ENCODE assay signal across 29 mouse cellular contexts in the genomic region with DNA sequence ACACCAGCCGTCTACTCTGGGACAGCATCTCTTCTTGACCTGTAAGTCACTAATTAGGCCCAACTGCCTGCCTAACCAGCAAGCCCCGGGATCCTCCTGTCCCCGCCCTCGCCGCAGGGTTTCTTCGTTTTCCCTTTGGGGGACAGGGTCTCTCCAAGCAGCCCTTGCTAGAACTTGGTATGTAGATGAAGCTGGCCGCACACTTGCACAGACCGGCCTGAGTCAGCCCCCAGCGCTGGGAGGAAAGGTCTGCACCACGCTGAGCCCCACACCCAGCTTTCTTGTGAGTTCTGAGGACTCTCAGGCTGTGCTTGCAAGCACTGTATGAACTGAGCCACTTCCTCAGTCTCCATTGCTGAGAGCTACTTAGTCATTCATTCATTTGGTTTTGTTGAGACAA. TPM values are rescaled to one million over a fixed set of nuclear protein-coding genes. Genes with fewer than 3 reads are reported as not detected.
DNase-seq lines count a peak whose midpoint lies in the region; ATAC-seq lines count a peak whose summit lies in the region.
"Had no signal": no experiment of that assay in that cellular context is flagged by ENCODE, and none has a peak within 500 bp of the region (broad histone marks: within the 10 kb centered on the region; RNA-seq: fewer than 3 reads in every experiment).

No protein-coding gene starts in this region.

- 89% methylated on average over 10 of the region's 10 CpGs for WGBS in forebrain, embryonic 15.5 days
- 90% methylated on average over 10 of the region's 10 CpGs for WGBS in forebrain, embryonic 14.5 days
- WGBS in liver, embryonic 12.5 days (ENCODE audit: insufficient replicate concordance): 90% methylated on average over 10 of the region's 10 CpGs
- 93% methylated on average over 10 of the region's 10 CpGs for WGBS in midbrain, embryonic 14.5 days
- 93% methylated on average over 10 of the region's 10 CpGs for WGBS in midbrain, embryonic 10.5 days

- peaks cover 19% of the 10 kb centered on the region for H3K4me1 ChIP-seq in forebrain, embryonic 15.5 days
- peaks cover 9% of the 10 kb centered on the region; the same call in 1 of the 2 replicates for H3K4me1 ChIP-seq in forebrain, embryonic 14.5 days (ENCODE audit: control insufficient read depth, insufficient read depth, low read length)
- peaks cover 48% of the 10 kb centered on the region for H3K4me1 ChIP-seq in liver, embryonic 12.5 days
- H3K4me1 ChIP-seq in midbrain, embryonic 14.5 days (ENCODE audit: control insufficient read depth, insufficient read depth, low read length): peaks cover 11% of the 10 kb centered on the region
- peaks cover 21% of the 10 kb centered on the region for H3K4me1 ChIP-seq in midbrain, embryonic 10.5 days

- no peak for ATAC-seq in forebrain, embryonic 15.5 days (replicated peaks)
- no peak for ATAC-seq in forebrain, embryonic 14.5 days
- ATAC-seq in liver, embryonic 12.5 days: no peak
- ATAC-seq in midbrain, embryonic 14.5 days (ENCODE audit: low FRiP score, low TSS enrichment): no peak
- ATAC-seq: CD4-positive, CD25-positive, alpha-beta regulatory T cell, adult 4 months; hindbrain, postnatal 0 days; Patski had no signal

- no peak for DNase-seq in forebrain, embryonic 14.5 days (ENCODE audit: low spot score)
- DNase-seq in liver: no peak
- no peak for DNase-seq in midbrain, embryonic 14.5 days
- DNase-seq in midbrain, embryonic 10.5 days (ENCODE audit: low spot score): no peak
- DNase-seq in adrenal gland, adult (ENCODE audit: inconsistent age in 2 of 2, low spot score in 1 of 2): no peak
- DNase-seq: adrenal gland, postnatal 10 days; B cell, adult 2 months; cerebellum, adult 11 months; cerebellum, adult 8-10 months; cerebellum, postnatal 14 days; embryo, embryonic 11 days; gastrocnemius, postnatal 10 days; heart, adult 18-20 months; heart, postnatal 10 days; heart, postnatal 4 days had no signal

- no peak overlapping the region for H3K9ac ChIP-seq in forebrain, embryonic 15.5 days (replicated peaks)
- no peak overlapping the region for H3K9ac ChIP-seq in forebrain, embryonic 14.5 days (ENCODE audit: low read length)
- no peak overlapping the region for H3K9ac ChIP-seq in liver, embryonic 12.5 days
- no peak overlapping the region for H3K9ac ChIP-seq in midbrain, embryonic 14.5 days (replicated peaks; ENCODE audit: low read length)
- H3K9ac ChIP-seq: embryonic facial prominence, embryonic 15.5 days had no signal

- peaks cover 18% of the 10 kb centered on the region for H3K36me3 ChIP-seq in forebrain, embryonic 15.5 days
- H3K36me3 ChIP-seq in forebrain, embryonic 14.5 days (ENCODE audit: control insufficient read depth, insufficient read depth, low read length): peaks cover 25% of the 10 kb centered on the region
- H3K36me3 ChIP-seq in liver, embryonic 12.5 days: peaks cover 47% of the 10 kb centered on the region
- peaks cover 37% of the 10 kb centered on the region for H3K36me3 ChIP-seq in midbrain, embryonic 14.5 days (ENCODE audit: control insufficient read depth, insufficient read depth, low read length)
- H3K36me3 ChIP-seq in midbrain, embryonic 10.5 days: peaks cover 38% of the 10 kb centered on the region

- H3K9me3 ChIP-seq in forebrain, embryonic 15.5 days: no peaks in the 10 kb centered on the region
- H3K9me3 ChIP-seq in forebrain, embryonic 14.5 days (replicated peaks; ENCODE audit: control insufficient read depth, low read length): no peaks in the 10 kb centered on the region
- no peaks in the 10 kb centered on the region for H3K9me3 ChIP-seq in liver, embryonic 12.5 days (replicated peaks)
- H3K9me3 ChIP-seq in midbrain, embryonic 14.5 days (ENCODE audit: control insufficient read depth, low read length): no peaks in the 10 kb centered on the region
- no peaks in the 10 kb centered on the region for H3K9me3 ChIP-seq in midbrain, embryonic 10.5 days (replicated peaks)
- H3K9me3 ChIP-seq: embryonic facial prominence, embryonic 15.5 days; forebrain, embryonic 10.5 days; heart, embryonic 10.5 days; hindbrain, embryonic 13.5 days had no signal

- no peaks in the 10 kb centered on the region for H3K27me3 ChIP-seq in forebrain, embryonic 15.5 days
- H3K27me3 ChIP-seq in forebrain, embryonic 14.5 days (replicated peaks; ENCODE audit: control insufficient read depth, insufficient read depth, low read length): no peaks in the 10 kb centered on the region
- no peaks in the 10 kb centered on the region for H3K27me3 ChIP-seq in liver, embryonic 12.5 days (replicated peaks)
- H3K27me3 ChIP-seq in midbrain, embryonic 14.5 days (ENCODE audit: control insufficient read depth, insufficient read depth, low read length): no peaks in the 10 kb centered on the region
- no peaks in the 10 kb centered on the region for H3K27me3 ChIP-seq in midbrain, embryonic 10.5 days (ENCODE audit: low read depth, poor library complexity, severe bottlenecking)
- H3K27me3 ChIP-seq: embryonic facial prominence, embryonic 15.5 days; hindbrain, embryonic 13.5 days; Patski had no signal

- H3K4me3 ChIP-seq in forebrain, embryonic 15.5 days: no peak overlapping the region
- H3K4me3 ChIP-seq in forebrain, embryonic 14.5 days (ENCODE audit: low read depth, low read length): no peak overlapping the region
- no peak overlapping the region for H3K4me3 ChIP-seq in liver, embryonic 12.5 days
- no peak overlapping the region for H3K4me3 ChIP-seq in midbrain, embryonic 14.5 days (replicated peaks; ENCODE audit: low read depth, low read length)
- H3K4me3 ChIP-seq in midbrain, embryonic 10.5 days: no peak overlapping the region
- H3K4me3 ChIP-seq: embryonic facial prominence, embryonic 15.5 days had no signal

- H3K27ac ChIP-seq in forebrain, embryonic 15.5 days (replicated peaks): no peak overlapping the region
- no peak overlapping the region for H3K27ac ChIP-seq in forebrain, embryonic 14.5 days (ENCODE audit: low read depth, low read length)
- H3K27ac ChIP-seq in liver, embryonic 12.5 days: no peak overlapping the region
- H3K27ac ChIP-seq in midbrain, embryonic 14.5 days (replicated peaks; ENCODE audit: low read depth, low read length): no peak overlapping the region
- no peak overlapping the region for H3K27ac ChIP-seq in midbrain, embryonic 10.5 days (replicated peaks)
- H3K27ac ChIP-seq: embryonic facial prominence, embryonic 15.5 days; forebrain, embryonic 10.5 days; heart, embryonic 10.5 days; hindbrain, embryonic 13.5 days; hindbrain, postnatal 0 days had no signal

- H3K4me2 ChIP-seq in forebrain, embryonic 15.5 days (replicated peaks): peak overlapping the region; percentile 12; the same call in 1 of the 2 replicates
- H3K4me2 ChIP-seq in forebrain, embryonic 14.5 days (ENCODE audit: low read length): no peak overlapping the region
- peak overlapping the region; percentile 4; the same call in 1 of the 2 replicates for H3K4me2 ChIP-seq in liver, embryonic 12.5 days
- H3K4me2 ChIP-seq in midbrain, embryonic 14.5 days (ENCODE audit: low read length): peak overlapping the region; percentile 95; the same call in 1 of the 2 replicates

RNA-seq across cellular contexts. Expression of gene Gm26938, which starts 1.7 kb away (rescaled TPM):
- not detected in 2 replicates for polyA plus RNA-seq in forebrain, embryonic 15.5 days (2015; fragmentation: Nextera tagmentation; extraction: Ambion mirVana)
- polyA plus RNA-seq in forebrain, embryonic 14.5 days (2014; fragmentation: Nextera tagmentation; extraction: Ambion mirVana): not detected in 2 replicates
- not detected in 2 replicates for polyA plus RNA-seq in liver, embryonic 12.5 days (2016; fragmentation: Nextera tagmentation; extraction: Ambion mirVana)
- polyA plus RNA-seq in midbrain, embryonic 14.5 days (2014; fragmentation: Nextera tagmentation; extraction: Ambion mirVana): 0.43 and 0.62 TPM in 2 replicates
- not detected in 2 replicates for polyA plus RNA-seq in midbrain, embryonic 10.5 days (2016; fragmentation: Nextera tagmentation; extraction: Ambion mirVana)
- polyA plus RNA-seq: brain, embryonic 14.5 days; CD4-positive, CD25-positive, alpha-beta regulatory T cell, adult 4 months; embryonic facial prominence, embryonic 11.5 days; embryonic facial prominence, embryonic 15.5 days; erythroblast, embryonic 14.5 days; frontal cortex, adult 2 months; heart, embryonic 10.5 days; heart, embryonic 14.5 days; hindbrain, embryonic 13.5 days; hindbrain, postnatal 0 days; Patski had no signal

RNA-seq across cellular contexts. Expression of gene Psmg3, which starts 2.2 kb away (rescaled TPM):
- polyA plus RNA-seq in forebrain, embryonic 15.5 days (2015; fragmentation: Nextera tagmentation; extraction: Ambion mirVana): 84.5 and 89.6 TPM in 2 replicates
- 86.4 and 86.7 TPM in 2 replicates for polyA plus RNA-seq in forebrain, embryonic 14.5 days (2014; fragmentation: Nextera tagmentation; extraction: Ambion mirVana)
- 75.6 and 80.9 TPM in 2 replicates for polyA plus RNA-seq in liver, embryonic 12.5 days (2016; fragmentation: Nextera tagmentation; extraction: Ambion mirVana)
- polyA plus RNA-seq in midbrain, embryonic 14.5 days (2014; fragmentation: Nextera tagmentation; extraction: Ambion mirVana): 72.6 and 78.0 TPM in 2 replicates
- 100 and 102 TPM in 2 replicates for polyA plus RNA-seq in midbrain, embryonic 10.5 days (2016; fragmentation: Nextera tagmentation; extraction: Ambion mirVana)

RNA-seq across cellular contexts. Expression of gene Tmem184a, which starts 4.8 kb away (rescaled TPM):
- 0.06 and 0.08 TPM in 2 replicates for polyA plus RNA-seq in forebrain, embryonic 15.5 days (2015; fragmentation: Nextera tagmentation; extraction: Ambion mirVana)
- polyA plus RNA-seq in forebrain, embryonic 14.5 days (2014; fragmentation: Nextera tagmentation; extraction: Ambion mirVana): not detected in 2 replicates
- 1.6 TPM in 2 replicates for polyA plus RNA-seq in liver, embryonic 12.5 days (2016; fragmentation: Nextera tagmentation; extraction: Ambion mirVana)
- polyA plus RNA-seq in midbrain, embryonic 14.5 days (2014; fragmentation: Nextera tagmentation; extraction: Ambion mirVana): 0.08 and 0.18 TPM in 2 replicates
- polyA plus RNA-seq in midbrain, embryonic 10.5 days (2016; fragmentation: Nextera tagmentation; extraction: Ambion mirVana): 0.84 and 1.2 TPM in 2 replicates
- polyA plus RNA-seq: Patski had no signal

RNA-seq across cellular contexts. Expression of gene Mafk, which starts 33.2 kb away (rescaled TPM):
- polyA plus RNA-seq in forebrain, embryonic 15.5 days (2015; fragmentation: Nextera tagmentation; extraction: Ambion mirVana): 18.7 and 20.6 TPM in 2 replicates
- 7.5 and 11.7 TPM in 2 replicates for polyA plus RNA-seq in forebrain, embryonic 14.5 days (2014; fragmentation: Nextera tagmentation; extraction: Ambion mirVana)
- polyA plus RNA-seq in liver, embryonic 12.5 days (2016; fragmentation: Nextera tagmentation; extraction: Ambion mirVana): 47.7 and 48.9 TPM in 2 replicates
- 9.2 and 10.3 TPM in 2 replicates for polyA plus RNA-seq in midbrain, embryonic 14.5 days (2014; fragmentation: Nextera tagmentation; extraction: Ambion mirVana)
- polyA plus RNA-seq in midbrain, embryonic 10.5 days (2016; fragmentation: Nextera tagmentation; extraction: Ambion mirVana): 9.7 and 9.9 TPM in 2 replicates

RNA-seq across cellular contexts. Expression of gene Ints1, which starts 49.1 kb away (rescaled TPM):
- 27.1 and 31.1 TPM in 2 replicates for polyA plus RNA-seq in forebrain, embryonic 15.5 days (2015; fragmentation: Nextera tagmentation; extraction: Ambion mirVana)
- polyA plus RNA-seq in forebrain, embryonic 14.5 days (2014; fragmentation: Nextera tagmentation; extraction: Ambion mirVana): 31.8 and 33.2 TPM in 2 replicates
- polyA plus RNA-seq in liver, embryonic 12.5 days (2016; fragmentation: Nextera tagmentation; extraction: Ambion mirVana): 21.8 and 23.3 TPM in 2 replicates
- polyA plus RNA-seq in midbrain, embryonic 14.5 days (2014; fragmentation: Nextera tagmentation; extraction: Ambion mirVana): 39.0 and 44.7 TPM in 2 replicates
- 33.4 and 34.7 TPM in 2 replicates for polyA plus RNA-seq in midbrain, embryonic 10.5 days (2016; fragmentation: Nextera tagmentation; extraction: Ambion mirVana)
